ENCODE assay signal across 1 mouse cellular context in the genomic region with DNA sequence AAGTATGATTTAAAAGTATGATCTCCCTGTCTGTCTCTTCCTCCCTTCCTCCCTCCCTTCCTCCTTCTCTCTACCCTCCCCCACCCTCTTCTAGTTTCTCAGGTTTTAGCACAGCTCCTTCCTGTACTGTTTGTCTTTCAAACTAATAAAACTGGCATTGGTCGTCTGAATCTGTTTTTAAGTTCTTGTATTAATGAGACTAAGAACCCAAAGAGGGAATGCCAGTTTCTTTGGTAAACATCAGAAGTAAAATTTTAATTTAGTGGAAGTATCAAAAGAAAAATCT.
TF ChIP-seq lines count a peak whose summit lies in the region.

No protein-coding gene starts in this region.

TF ChIP-seq in CH12.LX, 34 proteins besides CTCF, POLR2A, EP300 and RAD21:
- TF ChIP-seq CHD2 (IDR thresholded peaks at IDR 0.05; ENCODE audit: low read length) (peak; percentile 81), ZMIZ1 (IDR thresholded peaks at IDR 0.05; ENCODE audit: low read depth, low read length) (no peak), NELFE (IDR thresholded peaks at IDR 0.05; ENCODE audit: low read depth, low read length) (no peak; the same call in 1 of the 2 replicates)
TF ChIP-seq in CH12.LX: peak in this region for 1.
